Mouse (Mus musculus) midbrain, postnatal 0 days (tissue): Measurements from ENCODE around the gene Tulp2. TPM values are rescaled to one million over a fixed set of nuclear protein-coding genes. Genes with fewer than 3 reads are reported as not detected.

Source experiments
- ATAC-seq: fragments of 200-750 bp; cut with Nextera tagmentation; 2 replicates; pipeline ENCODE4 v1.8.0; 2017; ENCODE audit warnings: moderate number of reproducible peaks, mild to moderate bottlenecking, moderate TSS enrichment, moderate library complexity; ENCODE audit not compliant: low FRiP score
- DNase-seq: peaks from one replicate; pipeline ENCODE4 v3.0.0-alpha.2; 2015; ENCODE audit warnings: low spot score
- H3K27ac ChIP-seq: fragments of 300-500 bp; sonication (generic); 2 replicates; pipeline ENCODE4 v1.5.1; 2014; ENCODE audit warnings: low read depth, mild to moderate bottlenecking, low read length, mixed read lengths
- H3K27me3 ChIP-seq: fragments of 300-500 bp; sonication (generic); 2 replicates; pipeline ENCODE4 v1.6.1; 2014; ENCODE audit warnings: low read length, control low read depth, mixed read lengths; ENCODE audit not compliant: insufficient read depth
- H3K36me3 ChIP-seq: fragments of 300-500 bp; sonication (generic); 2 replicates; pipeline ENCODE4 v1.6.1; 2014; ENCODE audit warnings: low read length, control low read depth, mixed read lengths; ENCODE audit not compliant: insufficient read depth
- H3K4me1 ChIP-seq: fragments of 300-500 bp; sonication (generic); 2 replicates; pipeline ENCODE4 v1.6.1; 2014; ENCODE audit warnings: mild to moderate bottlenecking, control low read depth, antibody characterized with exemption, low read length, mixed read lengths; ENCODE audit not compliant: insufficient read depth
- H3K4me2 ChIP-seq: fragments of 300-500 bp; sonication (generic); 2 replicates; pipeline ENCODE4 v1.6.1; 2014; ENCODE audit warnings: low read depth, mild to moderate bottlenecking, low read length, mixed read lengths; ENCODE audit not compliant: poor library complexity, severe bottlenecking
- H3K4me3 ChIP-seq: fragments of 300-500 bp; sonication (generic); 2 replicates; pipeline ENCODE4 v1.5.1; 2014; ENCODE audit warnings: low read depth, mild to moderate bottlenecking, low read length, moderate library complexity
- H3K9ac ChIP-seq: fragments of 300-500 bp; sonication (generic); replicated peaks from 2 replicates; pipeline ENCODE4 v1.6.1; 2014; ENCODE audit warnings: mild to moderate bottlenecking, low read length, moderate library complexity, mixed read lengths; ENCODE audit not compliant: poor library complexity, severe bottlenecking
- H3K9me3 ChIP-seq: fragments of 300-500 bp; sonication (generic); 2 replicates; pipeline ENCODE4 v1.6.1; 2016; ENCODE audit warnings: low read length, control low read depth
- CTCF ChIP-seq: IDR thresholded peaks from 2 replicates; pipeline ENCODE4 v1.5.1; 2016; ENCODE audit warnings: antibody characterized with exemption, mild to moderate bottlenecking
- WGBS: fragments of 180-500 bp; shearing (Covaris S2); extraction: QIAGEN DNeasy Blood & Tissue Kit; methylation state at CpG from one replicate; pipeline ENCODE4 v1.1.7; 2014; 5-methylcytosine and 5-hydroxymethylcytosine counted together
- polyA plus RNA-seq: library from polyadenylated mRNA; unstranded; fragments of >200 nt; fragmentation: Nextera tagmentation; extraction: Ambion mirVana; gene quantifications from 2 replicates; pipeline ENCODE4 v1.2.1, GENCODE M21; 2015
- total RNA-seq: library from RNA; depleted of rRNA; stranded (reverse); fragments of >200 nt; gene quantifications from 2 replicates; pipeline ENCODE4 v1.2.3, GENCODE M21; 2014

The Tulp2 gene
- total and polyA plus RNA-seq, 2 experiments from 2014 or later, result 0.67 TPM; not detected in 1

GRCm38 (mm10) chr7:45490822-45491221 lies 9.1 kb downstream of the Tulp2 start:
- no peaks in the 10 kb centered on the region for H3K9me3 ChIP-seq
- no peak overlapping the region for H3K4me3 ChIP-seq
- H3K4me2 ChIP-seq, result no peak overlapping the region
- H3K36me3 ChIP-seq, result peaks cover 31% of the 10 kb centered on the region
- DNase-seq (no peak), ATAC-seq (no peak)
- H3K27me3 ChIP-seq, result no peaks in the 10 kb centered on the region
- 0 out of 2 replicates have a peak, but pooled peaks cover 3% of the 10 kb centered on the region for H3K4me1 ChIP-seq
- 52% methylated on average over 9 of the region's 9 CpGs for WGBS
- H3K27ac ChIP-seq, result no peak overlapping the region
- no peak for TF ChIP-seq CTCF
- H3K9ac ChIP-seq, result no peak overlapping the region

DNA sequence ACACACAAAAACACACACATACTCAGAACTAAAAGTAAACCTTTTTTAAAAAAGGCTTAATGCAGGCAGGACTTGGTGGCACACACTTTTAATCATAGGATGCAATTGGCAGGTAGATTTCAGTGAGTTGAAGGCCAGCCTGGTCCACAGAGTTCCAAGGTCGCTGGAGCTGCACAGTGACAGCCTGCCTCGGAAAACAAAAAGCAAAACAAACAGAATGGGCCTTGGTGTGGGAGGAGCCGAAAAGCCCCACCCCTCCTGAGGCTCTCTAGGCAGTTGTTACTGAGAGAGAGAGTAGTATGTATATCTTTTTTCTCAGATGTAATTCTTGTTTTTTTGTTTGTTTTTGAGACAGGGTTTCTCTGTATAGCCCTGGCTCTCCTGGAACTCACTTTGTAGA lies 9.6 kb downstream of the Tulp2 start:
- DNase-seq (no peak), ATAC-seq (no peak)
- H3K9ac ChIP-seq, result no peak overlapping the region
- H3K36me3 ChIP-seq, result peaks cover 35% of the 10 kb centered on the region
- no peak overlapping the region for H3K27ac ChIP-seq
- no peaks in the 10 kb centered on the region for H3K27me3 ChIP-seq
- no peak overlapping the region for H3K4me3 ChIP-seq
- 28% methylated on average over 3 of the region's 3 CpGs for WGBS
- no peaks in the 10 kb centered on the region for H3K9me3 ChIP-seq
- H3K4me2 ChIP-seq, result no peak overlapping the region
- H3K4me1 ChIP-seq, result 0 out of 2 replicates have a peak, but pooled peaks cover 3% of the 10 kb centered on the region
- TF ChIP-seq CTCF, result no peak

DNA sequence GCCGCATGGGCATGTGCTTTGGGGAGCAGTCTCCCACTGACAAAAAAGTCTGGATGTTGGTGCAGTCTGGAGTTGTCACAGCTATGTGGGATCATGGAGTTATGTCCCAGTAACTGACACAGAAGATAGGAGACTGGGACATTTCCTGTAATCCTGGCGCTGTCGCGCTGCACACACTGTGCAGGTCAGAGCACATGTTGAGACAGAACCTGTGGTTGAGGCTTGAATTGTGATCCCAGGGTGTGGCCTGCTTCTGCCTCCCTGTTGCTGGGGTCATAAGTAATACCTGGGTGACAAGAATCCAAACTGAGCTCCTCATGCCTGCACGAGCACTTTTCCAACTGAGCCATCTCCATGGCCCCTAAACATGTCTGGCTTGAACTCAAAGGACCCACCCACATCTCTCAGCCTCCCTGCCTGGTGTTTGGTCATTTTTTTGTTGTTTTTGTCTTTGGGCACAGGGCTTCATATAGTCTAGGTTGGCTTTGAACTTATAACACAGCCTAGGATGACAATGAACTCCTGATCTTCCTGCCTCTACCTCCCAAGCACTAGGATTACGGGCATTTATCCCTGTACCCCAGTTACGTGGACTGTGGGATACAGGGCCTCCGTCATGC lies 10.7 kb downstream of the Tulp2 start:
- no peak for TF ChIP-seq CTCF
- 97% methylated on average over 8 of the region's 8 CpGs for WGBS

DNA sequence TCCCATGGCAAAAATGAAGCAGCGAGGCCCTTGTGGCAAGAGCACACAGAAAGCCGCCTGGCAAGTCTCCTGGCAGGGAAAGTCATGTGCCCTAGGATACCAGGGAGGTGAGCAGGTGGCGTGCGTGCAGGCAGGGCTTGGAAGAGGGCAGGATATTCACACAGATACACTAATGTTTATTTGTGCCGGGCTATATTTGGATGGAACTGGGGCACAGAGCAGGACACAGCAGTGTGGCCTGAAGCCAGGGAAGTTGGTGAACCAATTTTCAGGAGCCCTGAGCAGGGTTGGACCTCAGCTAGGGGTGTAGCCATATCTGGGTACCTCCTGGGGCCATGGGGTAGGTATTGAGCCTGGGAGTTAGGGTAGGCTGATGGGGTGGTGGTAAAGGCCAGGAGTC lies 11.3 kb downstream of the Tulp2 start:
- Histone ChIP-seq H3K36me3 (peaks cover 51% of the 10 kb centered on the region), H3K4me2 (no peak overlapping the region), H3K4me1 (0 out of 2 replicates have a peak, but pooled peaks cover 3% of the 10 kb centered on the region), H3K9me3 (no peaks in the 10 kb centered on the region), H3K4me3 (no peak overlapping the region), H3K27ac (no peak overlapping the region), H3K27me3 (no peaks in the 10 kb centered on the region), H3K9ac (no peak overlapping the region)
- DNase-seq (no peak), ATAC-seq (no peak)
- WGBS, result 90% methylated on average over 5 of the region's 5 CpGs
- no peak for TF ChIP-seq CTCF

More for the DNA sequence above, 10.7 kb downstream of the Tulp2 start:
- no peak for DNase-seq
- Histone ChIP-seq H3K4me1 (0 out of 2 replicates have a peak, but pooled peaks cover 3% of the 10 kb centered on the region), H3K4me3 (no peak overlapping the region), H3K9ac (no peak overlapping the region), H3K36me3 (peaks cover 45% of the 10 kb centered on the region), H3K4me2 (no peak overlapping the region), H3K9me3 (no peaks in the 10 kb centered on the region), H3K27me3 (no peaks in the 10 kb centered on the region), H3K27ac (no peak overlapping the region)
- ATAC-seq, result no peak

- no peaks in the 10 kb centered on the region for H3K27me3 ChIP-seq
- H3K9me3 ChIP-seq, result no peaks in the 10 kb centered on the region
- DNase-seq (no peak), ATAC-seq (no peak)
- H3K27ac ChIP-seq, result no peak overlapping the region
- H3K36me3 ChIP-seq, result peaks cover 66% of the 10 kb centered on the region
- H3K4me1 ChIP-seq, result no peaks in the 10 kb centered on the region
- 86% methylated on average over 9 of the region's 9 CpGs for WGBS
- H3K4me3 ChIP-seq, result no peak overlapping the region
- H3K9ac ChIP-seq, result no peak overlapping the region
- no peak overlapping the region for H3K4me2 ChIP-seq
- no peak for TF ChIP-seq CTCF
Measured at GRCm38 (mm10) chr7:45494548-45494947, 12.9 kb downstream of the Tulp2 start.

DNA sequence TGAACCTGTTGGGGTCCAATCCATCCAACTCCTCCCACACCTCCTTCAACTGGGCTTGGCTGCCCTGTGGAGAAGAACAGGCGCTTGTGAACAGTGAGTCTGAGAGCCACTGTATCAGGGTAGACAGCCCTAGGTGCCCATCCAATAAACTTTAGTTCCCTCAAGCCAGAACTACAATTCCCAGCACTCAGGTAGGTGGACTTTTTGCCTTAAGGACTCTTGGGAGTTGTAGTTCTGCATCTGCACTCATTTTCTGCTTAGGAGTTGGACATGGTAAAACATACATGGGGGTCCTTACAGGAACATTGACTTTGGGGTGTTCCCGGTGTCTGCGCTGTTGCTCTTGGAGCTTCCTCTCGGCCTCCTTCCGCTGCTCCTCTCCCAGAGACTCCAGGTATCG lies 16.8 kb downstream of the Tulp2 start:
- no peak overlapping the region for H3K9ac ChIP-seq
- DNase-seq (no peak), ATAC-seq (no peak)
- no peak overlapping the region for H3K4me2 ChIP-seq
- no peaks in the 10 kb centered on the region for H3K27me3 ChIP-seq
- H3K36me3 ChIP-seq, result peaks cover 77% of the 10 kb centered on the region
- 96% methylated on average over 6 of the region's 6 CpGs for WGBS
- H3K9me3 ChIP-seq, result no peaks in the 10 kb centered on the region
- H3K4me1 ChIP-seq, result no peaks in the 10 kb centered on the region
- H3K27ac ChIP-seq, result no peak overlapping the region
- no peak for TF ChIP-seq CTCF
- no peak overlapping the region for H3K4me3 ChIP-seq
